Mouse (Mus musculus) limb, embryonic 11.5 days (tissue): Measurements from ENCODE around the gene Actl11. TPM values are rescaled to one million over a fixed set of nuclear protein-coding genes. Genes with fewer than 3 reads are reported as not detected.
A peak's percentile ranks its signal among the peaks of the same experiment; 100 is the strongest.

Experiments used
- ATAC-seq: fragments of 200-750 bp; cut with Nextera tagmentation; 2 replicates; pipeline ENCODE4 v1.8.0; 2017; ENCODE audit warnings: low read depth; ENCODE audit not compliant: insufficient number of reproducible peaks, low FRiP score, low TSS enrichment
- DNase-seq: peaks from one replicate; pipeline ENCODE4 v3.0.0-alpha.2; 2015; ENCODE audit warnings: low spot score
- H3K27ac ChIP-seq: fragments of 300-500 bp; sonication (generic); replicated peaks from 2 replicates; pipeline ENCODE4 v1.5.1; 2014; ENCODE audit warnings: low read depth, mild to moderate bottlenecking, low read length
- H3K27me3 ChIP-seq: fragments of 300-500 bp; sonication (generic); 2 replicates; pipeline ENCODE4 v1.6.1; 2014; ENCODE audit warnings: mild to moderate bottlenecking, low read length, mixed read lengths; ENCODE audit not compliant: control insufficient read depth, insufficient read depth
- H3K36me3 ChIP-seq: fragments of 300-500 bp; sonication (generic); 2 replicates; pipeline ENCODE4 v1.6.1; 2014; ENCODE audit warnings: mild to moderate bottlenecking, low read length, moderate library complexity, mixed read lengths; ENCODE audit not compliant: control insufficient read depth, insufficient read depth
- H3K4me1 ChIP-seq: fragments of 300-500 bp; sonication (generic); 2 replicates; pipeline ENCODE4 v1.6.1; 2014; ENCODE audit warnings: low read length, mixed read lengths; ENCODE audit not compliant: control insufficient read depth, insufficient read depth
- H3K4me2 ChIP-seq: fragments of 300-500 bp; sonication (generic); 2 replicates; pipeline ENCODE4 v1.6.1; 2014; ENCODE audit warnings: low read depth, mild to moderate bottlenecking, moderate library complexity; ENCODE audit not compliant: severe bottlenecking
- H3K4me3 ChIP-seq: fragments of 300-500 bp; sonication (generic); 2 replicates; pipeline ENCODE4 v1.5.1; 2014; ENCODE audit warnings: low read depth, low read length
- H3K9ac ChIP-seq: fragments of 300-500 bp; sonication (generic); 2 replicates; pipeline ENCODE4 v1.6.1; 2014; ENCODE audit warnings: mild to moderate bottlenecking, low read length
- H3K9me3 ChIP-seq: fragments of 300-500 bp; sonication (generic); 2 replicates; pipeline ENCODE4 v1.6.1; 2016; ENCODE audit warnings: low read length; ENCODE audit not compliant: control insufficient read depth
- WGBS: fragments of 180-500 bp; shearing (Covaris S2); extraction: QIAGEN DNeasy Blood & Tissue Kit; methylation state at CpG from one replicate; pipeline ENCODE4 v1.1.7; 2014; 5-methylcytosine and 5-hydroxymethylcytosine counted together
- polyA plus RNA-seq: library from polyadenylated mRNA; unstranded; fragments of >200 nt; fragmentation: Nextera tagmentation; extraction: Ambion mirVana; gene quantifications from 2 replicates; pipeline ENCODE4 v1.2.1, GENCODE M21; 2014

Gene Actl11
- polyA plus RNA-seq, 1 experiment from 2014 or later: not detected

- Histone ChIP-seq H3K9ac (no peak overlapping the region), H3K36me3 (no peaks in the 10 kb centered on the region), H3K4me1 (no peaks in the 10 kb centered on the region), H3K27ac (no peak overlapping the region), H3K4me3 (no peak overlapping the region), H3K4me2 (no peak overlapping the region), H3K27me3 (no peaks in the 10 kb centered on the region), H3K9me3 (no peaks in the 10 kb centered on the region)
- 44% methylated on average over 9 of the region's 9 CpGs for WGBS
- DNase-seq: no peak
- no peak for ATAC-seq
These were observed 1.3 kb upstream of the Actl11 start for GRCm38 (mm10) chr9:107926920-107927420.

GRCm38 (mm10) chr9:107927749-107928148 is 520 bp upstream of the Actl11 start:
- Histone ChIP-seq H3K36me3 (no peaks in the 10 kb centered on the region), H3K4me1 (no peaks in the 10 kb centered on the region), H3K4me2 (no peak overlapping the region), H3K9ac (no peak overlapping the region), H3K9me3 (no peaks in the 10 kb centered on the region), H3K27me3 (no peaks in the 10 kb centered on the region), H3K4me3 (no peak overlapping the region), H3K27ac (no peak overlapping the region)
- 71% methylated on average over 5 of the region's 5 CpGs for WGBS
- DNase-seq: no peak
- ATAC-seq: no peak

GRCm38 (mm10) chr9:107932221-107932620 is 4.0 kb downstream of the Actl11 start:
- Histone ChIP-seq H3K36me3 (no peaks in the 10 kb centered on the region), H3K27ac (no peak overlapping the region), H3K4me2 (no peak overlapping the region), H3K4me1 (peaks cover 8% of the 10 kb centered on the region), H3K4me3 (no peak overlapping the region), H3K9me3 (no peaks in the 10 kb centered on the region), H3K27me3 (0 out of 2 replicates have a peak, but pooled peaks cover 2% of the 10 kb centered on the region), H3K9ac (no peak overlapping the region)
- ATAC-seq (no peak), DNase-seq (no peak)
- 70% methylated on average over 4 of the region's 4 CpGs for WGBS

- Histone ChIP-seq H3K9ac (no peak overlapping the region), H3K9me3 (no peaks in the 10 kb centered on the region), H3K27me3 (0 out of 2 replicates have a peak, but pooled peaks cover 2% of the 10 kb centered on the region), H3K36me3 (no peaks in the 10 kb centered on the region), H3K4me1 (peaks cover 8% of the 10 kb centered on the region), H3K27ac (no peak overlapping the region), H3K4me2 (no peak overlapping the region), H3K4me3 (no peak overlapping the region)
- DNase-seq: no peak
- WGBS: 87% methylated on average over 11 of the region's 11 CpGs
- ATAC-seq: no peak
These were observed 5.9 kb downstream of the Actl11 start for GRCm38 (mm10) chr9:107934146-107934545.

GRCm38 (mm10) chr9:107935374-107935773 is 7.1 kb downstream of the Actl11 start, which contains the start of gene Camkv:
Gene Camkv, plus strand, starts transcription at chr9:107935674.
- 0 out of 2 replicates have a peak, but pooled peaks cover 2% of the 10 kb centered on the region for H3K27me3 ChIP-seq
- no peaks in the 10 kb centered on the region for H3K36me3 ChIP-seq
- ATAC-seq: no peak
- WGBS: 6% methylated on average over 3 of the region's 3 CpGs
- H3K27ac ChIP-seq: no peak within 1 kb of the TSS
- H3K9ac ChIP-seq: peak within 1 kb of the TSS; percentile 61
- H3K4me1 ChIP-seq: peaks cover 8% of the 10 kb centered on the region
- H3K4me3 ChIP-seq: peak within 1 kb of the TSS; percentile 53
- H3K9me3 ChIP-seq: no peaks in the 10 kb centered on the region
- DNase-seq: no peak
- peak within 1 kb of the TSS; percentile 95 for H3K4me2 ChIP-seq

DNA sequence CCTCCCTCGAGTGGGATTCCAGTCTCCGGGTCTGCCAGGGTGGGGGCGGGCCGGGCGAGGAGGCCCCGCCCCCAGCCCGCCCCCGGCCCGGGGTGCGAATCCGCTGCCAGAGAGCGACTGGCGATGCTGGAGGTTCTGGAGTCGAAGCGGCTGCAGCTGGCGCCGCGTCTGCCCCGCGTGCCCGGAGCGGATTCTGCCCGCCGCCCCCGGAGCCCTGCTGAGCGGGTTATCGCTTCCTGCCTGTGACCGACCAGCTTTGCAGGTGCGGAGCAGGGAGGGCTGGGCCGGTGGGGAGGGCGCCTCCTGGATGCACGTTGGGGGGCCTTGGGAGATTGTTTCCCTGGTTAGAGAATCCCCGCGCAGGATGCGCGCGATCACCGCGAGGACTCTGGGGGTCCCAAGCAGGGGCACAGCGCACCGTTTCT is 7.5 kb downstream of the Actl11 start:
- peak overlapping the region; percentile 95 for H3K4me2 ChIP-seq
- no peaks in the 10 kb centered on the region for H3K9me3 ChIP-seq
- peak overlapping the region; percentile 61 for H3K9ac ChIP-seq
- WGBS: under 1% methylated on average over 41 of the region's 41 CpGs
- DNase-seq (peak; percentile 74), ATAC-seq (peak; percentile 40)
- no peak overlapping the region for H3K27ac ChIP-seq
- H3K4me3 ChIP-seq: peak overlapping the region; percentile 53
- peaks cover 8% of the 10 kb centered on the region for H3K4me1 ChIP-seq
- no peaks in the 10 kb centered on the region for H3K36me3 ChIP-seq
- H3K27me3 ChIP-seq: 0 out of 2 replicates have a peak, but pooled peaks cover 2% of the 10 kb centered on the region

GRCm38 (mm10) chr9:107936215-107936822 is 8.1 kb downstream of the Actl11 start:
- H3K4me1 ChIP-seq: peaks cover 8% of the 10 kb centered on the region
- DNase-seq: peak; percentile 36
- 0 out of 2 replicates have a peak, but pooled peaks cover 2% of the 10 kb centered on the region for H3K27me3 ChIP-seq
- under 1% methylated on average over 29 of the region's 29 CpGs for WGBS
- H3K9ac ChIP-seq: peak overlapping the region; percentile 61
- no peaks in the 10 kb centered on the region for H3K9me3 ChIP-seq
- ATAC-seq: peak; percentile 36
- peak overlapping the region; percentile 53 for H3K4me3 ChIP-seq
- no peak overlapping the region for H3K27ac ChIP-seq
- peak overlapping the region; percentile 95 for H3K4me2 ChIP-seq
- H3K36me3 ChIP-seq: no peaks in the 10 kb centered on the region

GRCm38 (mm10) chr9:107936831-107937230 is 8.6 kb downstream of the Actl11 start:
- no peak for ATAC-seq
- H3K36me3 ChIP-seq: no peaks in the 10 kb centered on the region
- peak overlapping the region; percentile 53 for H3K4me3 ChIP-seq
- H3K27me3 ChIP-seq: 0 out of 2 replicates have a peak, but pooled peaks cover 2% of the 10 kb centered on the region
- WGBS: 5% methylated on average over 3 of the region's 3 CpGs
- no peak overlapping the region for H3K27ac ChIP-seq
- H3K9me3 ChIP-seq: no peaks in the 10 kb centered on the region
- DNase-seq: peak; percentile 28
- peaks cover 8% of the 10 kb centered on the region for H3K4me1 ChIP-seq
- peak overlapping the region; percentile 95 for H3K4me2 ChIP-seq
- H3K9ac ChIP-seq: no peak overlapping the region
